Mouse (Mus musculus) right cerebral cortex, adult 2 months (tissue): Measurements from ENCODE around the gene Atp6v1g2.

Experiments
- DNase-seq, 2 experiments: peaks; one replicate each; pipeline ENCODE4 v3.0.0; 2021 to 2022; ENCODE audit warnings: low spot score in 2 of 2

Atp6v1g2 gene

DNA sequence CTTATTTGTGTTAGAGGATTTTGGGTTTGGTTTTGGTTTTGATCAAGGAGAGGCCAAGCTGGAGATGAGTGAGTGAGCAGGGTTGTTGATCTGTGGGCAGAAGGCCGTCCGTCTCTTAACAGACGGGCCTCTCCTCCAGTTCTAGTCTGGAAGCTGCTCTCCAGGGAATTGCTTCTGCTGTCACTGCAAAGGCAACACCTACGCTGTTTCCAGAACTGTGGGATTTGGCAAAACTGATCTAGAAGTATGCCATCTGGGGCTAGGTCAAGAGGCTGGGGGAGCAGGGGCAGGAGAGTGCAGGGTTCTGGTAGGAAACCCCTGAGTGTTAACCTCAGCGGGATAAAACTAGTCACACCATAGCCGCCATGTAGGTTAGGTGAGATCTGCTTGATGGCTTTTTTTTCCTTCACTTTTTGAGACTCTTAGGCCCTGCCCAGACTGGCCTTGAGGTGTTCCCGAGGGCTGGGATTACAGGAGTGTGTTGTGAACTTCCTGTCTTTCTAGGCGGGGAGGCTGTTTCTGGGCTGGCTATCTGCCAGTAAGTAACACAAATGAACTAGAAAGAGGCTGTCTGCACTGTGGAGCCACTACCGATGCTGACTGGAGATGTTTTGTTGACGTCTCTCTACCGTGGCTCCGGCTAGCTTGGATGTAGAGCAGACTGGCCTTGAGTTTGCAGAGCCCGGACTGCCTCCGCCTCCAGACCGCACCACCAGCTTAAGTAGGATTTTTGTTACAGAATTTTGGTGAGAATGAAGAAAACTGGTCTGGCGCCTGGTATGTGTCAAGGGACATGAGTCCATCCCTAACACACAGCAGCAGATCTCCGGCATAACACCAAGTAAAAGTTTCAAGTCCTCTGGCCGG is at the start of gene Atp6v1g2:
TSS of gene Atp6v1g2 (plus strand) at position 547 of the 867 bp plus-strand sequence.
- no peak for DNase-seq

DNA sequence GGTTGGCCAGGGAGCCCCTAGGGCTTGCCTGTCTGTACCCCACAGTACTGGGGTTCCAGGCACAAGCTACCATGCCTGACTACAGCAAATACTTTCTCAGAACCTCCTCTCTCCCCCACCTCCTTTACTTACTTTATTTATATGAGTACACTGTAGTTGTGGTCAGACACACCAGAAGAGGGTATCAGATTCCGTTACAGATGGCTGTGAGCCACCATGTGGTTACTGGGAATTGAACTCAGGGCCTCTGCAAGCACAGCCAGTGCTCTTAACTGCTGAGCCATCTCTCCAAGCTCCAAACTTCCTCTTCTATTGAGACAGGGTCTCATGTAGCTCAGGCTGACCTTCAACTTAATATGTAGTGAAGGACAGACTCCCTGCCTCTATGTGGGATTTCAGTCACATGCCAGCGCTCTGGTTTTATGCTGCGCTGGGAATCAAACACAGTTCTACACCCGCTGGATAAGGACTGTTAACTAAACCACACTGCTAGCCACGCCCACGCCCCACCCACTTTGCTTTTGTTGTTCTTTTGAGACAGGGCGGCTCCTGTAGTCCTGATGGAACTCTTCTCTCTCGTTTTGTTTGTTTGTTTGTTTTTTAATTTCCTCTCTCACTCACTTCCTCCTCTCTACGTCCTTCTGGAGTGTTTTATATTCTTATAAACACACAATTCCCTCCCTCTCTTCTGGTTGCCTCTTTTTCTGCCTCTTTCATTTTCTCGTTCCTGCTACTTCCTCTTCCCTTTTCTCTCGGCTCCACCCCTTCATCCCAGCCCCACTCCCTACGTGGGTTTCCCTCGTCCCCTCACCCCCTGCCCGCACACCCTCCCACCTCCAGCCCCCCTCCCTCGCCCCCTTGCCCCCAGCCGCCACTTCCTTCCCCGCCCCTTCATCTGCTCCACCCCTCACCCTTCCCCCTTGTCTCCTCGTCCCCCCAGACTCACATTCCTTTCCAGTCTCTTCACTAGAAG is 47.5 kb upstream of the Atp6v1g2 start:
- peak in 1 of 2 experiments; percentile 55 for DNase-seq

DNA sequence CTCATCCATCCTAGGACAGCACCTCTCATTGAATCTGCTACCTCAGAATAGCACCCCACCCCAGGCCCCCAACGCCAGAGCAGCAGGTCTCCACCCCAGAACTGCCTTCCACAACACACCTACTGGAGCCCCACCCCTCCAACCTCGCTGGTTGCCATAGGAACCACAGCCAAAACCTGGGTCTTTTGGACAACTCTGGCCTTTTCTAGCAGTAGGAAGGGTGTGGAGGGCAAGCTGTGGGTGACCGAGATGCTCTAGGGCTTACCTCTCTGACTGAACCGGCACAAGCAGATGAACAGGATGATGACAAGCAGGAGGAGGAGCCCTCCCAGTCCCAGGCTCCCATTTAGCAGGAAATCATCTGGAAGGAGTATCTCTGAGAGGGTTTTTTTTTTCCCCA is 46.8 kb upstream of the Atp6v1g2 start:
- no peak for DNase-seq

DNA sequence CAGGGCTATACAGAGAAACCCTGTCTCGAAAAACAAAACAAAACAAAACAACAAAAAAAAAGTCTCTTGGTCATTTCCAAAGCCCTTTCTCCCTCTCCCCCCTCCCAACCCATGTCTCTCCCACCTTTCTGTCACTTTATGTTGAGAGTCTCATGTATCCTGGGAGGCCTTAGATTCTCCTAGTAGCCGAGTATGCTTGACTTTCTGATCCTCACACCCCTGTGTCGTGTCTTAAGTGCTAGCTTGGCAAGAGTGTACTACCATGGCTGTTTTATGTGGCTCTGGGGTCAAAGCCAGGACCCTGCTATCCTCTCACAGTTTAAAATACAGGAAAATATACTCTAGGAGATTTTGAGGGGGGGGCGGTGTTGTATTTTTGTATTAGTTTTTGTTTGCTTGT is 46.1 kb upstream of the Atp6v1g2 start:
- no peak for DNase-seq

DNA sequence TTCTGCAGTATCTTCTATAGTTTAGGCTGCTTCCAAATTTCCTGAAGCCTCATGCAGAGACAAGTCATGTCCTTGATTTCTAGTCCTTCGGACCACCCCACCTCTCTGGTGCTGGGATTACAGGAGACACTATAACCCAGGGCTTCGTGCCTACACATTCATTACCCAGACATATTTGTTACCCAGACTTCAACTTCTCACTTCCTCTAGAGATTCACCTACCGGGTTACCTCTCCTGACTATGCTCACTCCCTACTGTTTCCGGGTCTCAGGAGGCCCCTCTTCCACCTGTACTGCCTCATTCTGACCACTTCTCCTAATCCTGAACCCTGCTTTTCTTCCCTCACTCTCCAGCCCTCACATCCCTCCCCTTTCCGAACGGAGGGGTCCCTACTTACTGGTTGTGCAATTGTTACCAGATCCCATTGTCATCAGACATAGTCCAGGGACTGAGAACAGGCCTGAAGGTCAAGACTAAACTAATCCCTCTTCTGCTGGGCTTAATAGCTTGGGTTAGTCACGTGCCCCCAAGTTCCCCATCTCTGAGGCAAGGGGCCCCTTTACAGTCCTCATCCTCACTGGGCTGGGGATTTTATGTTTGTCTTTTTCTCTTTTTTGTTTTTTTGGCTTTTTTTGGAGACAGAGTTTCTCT is 45.4 kb upstream of the Atp6v1g2 start, which contains the start of gene Lst1:
TSS of gene Lst1 (minus strand) at position 481 of the 652 bp plus-strand sequence.
- DNase-seq: no peak

DNA sequence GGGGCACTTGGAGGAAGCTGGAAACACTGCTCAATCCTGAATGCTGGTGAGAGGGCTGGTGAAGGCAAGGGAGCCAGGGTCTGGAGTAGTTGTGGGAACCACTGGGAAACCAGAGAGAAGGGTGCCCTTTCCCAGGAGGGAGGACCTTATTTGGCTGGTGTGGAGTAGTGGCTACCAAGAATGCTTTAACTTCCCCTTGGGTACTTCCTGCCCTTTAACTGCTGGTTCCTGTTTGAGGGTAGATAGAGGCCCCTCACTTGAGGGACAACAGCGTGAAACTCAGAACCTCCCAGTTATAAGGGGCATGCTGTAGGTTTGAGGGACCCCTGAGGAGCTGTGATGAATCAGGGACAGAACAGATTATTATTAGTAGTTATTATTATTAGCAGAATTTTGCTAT is 44.3 kb upstream of the Atp6v1g2 start:
- DNase-seq: no peak

DNA sequence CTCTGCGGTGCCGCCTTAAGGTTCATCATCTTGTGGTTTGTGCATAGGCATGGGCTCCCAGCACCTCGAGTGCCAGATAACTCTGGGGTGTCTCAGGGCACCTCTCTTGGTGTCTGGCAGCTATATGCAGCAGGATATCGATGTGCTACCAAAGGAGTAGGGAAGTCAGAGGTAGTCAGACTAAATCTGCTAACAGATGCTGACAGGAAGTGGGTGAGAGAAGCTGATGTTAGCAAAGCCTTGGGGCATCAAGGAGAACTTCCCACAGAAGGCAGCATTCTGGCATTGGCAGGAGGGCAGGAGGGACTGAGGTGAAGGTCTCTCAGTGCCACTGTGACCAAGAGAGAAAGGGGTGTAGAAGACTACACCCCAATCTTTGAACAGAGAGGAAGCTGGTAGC is 43.4 kb upstream of the Atp6v1g2 start:
- no peak for DNase-seq

DNA sequence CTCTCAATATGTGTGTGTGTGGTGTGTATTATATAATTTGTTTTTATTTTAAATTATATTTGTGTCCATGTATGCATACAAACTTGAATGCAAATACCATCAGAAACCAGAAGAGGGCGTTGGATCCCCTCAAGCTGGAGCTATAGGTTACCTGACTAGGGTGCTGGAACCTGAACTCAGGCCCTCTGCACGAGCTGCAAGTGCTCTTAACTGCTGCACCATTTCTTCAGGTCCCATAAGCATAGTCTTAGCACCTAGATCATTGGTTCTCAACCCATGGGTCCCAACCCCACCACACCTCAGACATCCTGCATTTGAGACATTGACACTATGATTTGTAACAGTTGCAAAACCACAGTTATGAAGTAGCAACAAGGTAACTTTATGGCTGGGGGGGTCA is 41.7 kb upstream of the Atp6v1g2 start:
- no peak for DNase-seq

DNA sequence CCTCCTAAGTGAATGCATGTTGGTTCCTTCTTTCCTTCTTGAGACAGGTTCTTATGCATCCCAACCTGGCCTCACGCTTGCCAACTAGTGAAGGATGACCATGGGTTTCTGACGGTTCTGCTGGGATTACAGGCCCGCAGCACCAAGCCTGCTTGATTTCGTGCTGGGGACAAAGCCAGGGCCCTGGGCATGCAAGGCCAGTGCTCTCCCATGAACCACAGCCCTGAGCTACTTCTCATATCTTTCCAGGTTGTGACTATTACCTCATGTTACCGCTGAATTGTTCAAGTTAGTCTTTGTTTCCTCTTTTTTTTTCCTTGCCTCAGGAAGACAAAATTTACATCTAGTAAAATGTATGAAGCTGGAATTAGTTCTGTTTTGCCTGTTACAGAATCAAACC is 40.5 kb upstream of the Atp6v1g2 start:
- no peak for DNase-seq

DNA sequence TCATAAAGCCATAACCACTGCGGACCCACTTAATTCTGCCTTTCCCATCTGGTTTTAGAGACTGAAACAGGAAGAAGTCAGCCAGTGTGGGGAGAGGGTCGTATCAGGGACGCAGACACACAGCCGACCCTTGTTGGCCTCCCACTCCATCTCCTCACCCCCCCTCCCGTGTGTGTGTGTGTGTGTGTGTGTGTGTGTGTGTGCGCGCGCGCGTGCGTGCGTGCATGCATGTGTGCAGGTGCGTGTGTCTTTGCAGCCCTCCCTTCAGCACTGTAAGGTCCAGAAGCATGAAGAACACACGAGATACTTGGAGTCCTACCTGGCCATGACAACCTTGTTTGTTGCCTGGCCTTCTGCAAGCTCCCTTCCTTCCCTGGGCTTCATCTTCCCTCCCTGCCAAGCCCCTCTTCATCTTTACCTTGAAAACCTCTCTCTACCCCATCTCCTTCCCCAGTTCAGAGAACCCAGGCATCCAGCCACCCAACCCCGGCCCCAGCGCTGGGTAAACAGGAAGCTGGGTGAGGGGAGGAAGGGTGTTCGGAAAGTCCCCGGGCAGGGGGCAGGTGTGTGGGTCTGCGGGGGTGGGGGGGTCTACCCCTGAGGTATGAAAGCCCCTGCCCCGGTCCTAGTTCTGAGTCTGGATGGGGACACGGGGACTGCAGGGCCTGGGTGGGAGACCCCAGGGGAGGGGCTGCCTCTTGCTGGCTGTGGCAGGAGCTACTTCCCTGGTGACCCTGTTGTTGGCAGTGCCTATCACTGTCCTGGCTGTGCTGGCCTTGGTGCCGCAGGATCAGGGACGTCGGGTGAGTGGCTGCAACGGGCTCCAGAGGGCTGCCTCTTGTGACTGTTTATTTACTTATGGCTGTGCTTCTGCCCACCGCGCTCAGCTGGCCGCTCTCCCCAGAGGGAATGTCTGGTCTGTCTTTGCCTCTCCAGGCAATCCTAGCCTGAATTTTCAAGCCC is 39.3 kb upstream of the Atp6v1g2 start, which contains the start of gene Ltb:
TSS of gene Ltb (plus strand) at position 559 of the 963 bp plus-strand sequence.
- no peak for DNase-seq

DNA sequence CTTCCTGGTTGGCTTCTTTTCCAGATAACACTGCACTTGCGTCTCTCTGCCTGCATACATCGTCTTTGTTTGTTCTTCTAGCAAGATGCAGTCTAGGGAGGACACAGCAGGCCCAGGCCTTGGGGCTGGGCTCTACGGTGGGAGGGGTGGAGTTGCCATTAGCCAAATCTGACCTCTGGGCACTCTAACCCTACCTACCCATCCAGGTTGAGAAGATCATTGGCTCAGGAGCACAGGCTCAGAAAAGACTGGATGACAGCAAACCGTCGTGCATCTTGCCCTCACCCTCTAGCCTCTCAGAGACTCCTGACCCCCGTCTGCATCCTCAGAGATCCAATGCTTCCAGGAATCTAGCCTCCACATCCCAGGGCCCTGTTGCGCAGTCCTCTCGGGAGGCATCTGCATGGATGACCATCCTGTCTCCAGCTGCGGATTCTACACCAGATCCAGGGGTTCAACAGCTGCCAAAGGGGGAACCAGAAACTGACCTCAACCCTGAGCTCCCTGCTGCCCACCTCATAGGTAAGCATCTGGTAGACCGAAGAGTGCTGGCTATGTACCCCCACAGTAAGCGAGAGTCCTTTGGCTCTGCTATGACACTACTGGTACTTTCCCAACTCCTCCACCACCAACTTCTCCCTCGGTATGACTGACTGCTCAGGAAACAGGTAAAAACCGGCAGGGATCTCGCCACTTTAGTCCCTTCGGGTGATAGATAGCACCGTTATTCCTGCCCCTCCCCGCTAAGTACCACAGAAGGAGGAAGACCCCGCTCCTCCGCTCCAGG is 38.4 kb upstream of the Atp6v1g2 start:
- no peak for DNase-seq

DNA sequence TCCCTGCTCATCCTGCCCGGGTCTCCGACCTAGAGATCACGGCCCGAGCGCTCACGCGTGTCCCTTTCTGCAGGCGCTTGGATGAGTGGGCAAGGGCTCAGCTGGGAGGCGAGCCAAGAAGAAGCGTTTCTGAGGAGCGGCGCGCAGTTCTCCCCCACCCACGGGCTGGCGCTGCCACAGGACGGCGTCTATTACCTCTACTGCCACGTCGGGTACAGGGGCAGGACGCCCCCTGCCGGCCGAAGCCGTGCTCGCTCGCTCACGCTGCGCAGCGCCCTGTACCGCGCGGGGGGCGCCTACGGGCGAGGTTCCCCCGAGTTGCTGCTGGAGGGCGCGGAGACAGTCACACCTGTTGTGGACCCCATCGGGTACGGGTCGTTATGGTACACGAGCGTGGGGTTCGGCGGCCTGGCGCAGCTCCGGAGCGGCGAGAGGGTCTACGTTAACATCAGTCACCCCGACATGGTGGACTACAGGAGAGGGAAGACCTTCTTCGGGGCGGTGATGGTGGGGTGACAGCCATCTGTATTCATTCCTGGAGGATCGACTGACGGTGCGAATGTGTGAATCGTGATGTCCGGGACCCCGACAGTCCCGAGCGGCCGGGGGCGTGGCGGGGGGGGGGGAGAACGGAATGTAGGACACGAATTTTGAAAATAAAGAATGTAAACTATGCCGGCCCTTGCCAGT is 37.7 kb upstream of the Atp6v1g2 start:
- DNase-seq: peak; percentile 82 to 83

DNA sequence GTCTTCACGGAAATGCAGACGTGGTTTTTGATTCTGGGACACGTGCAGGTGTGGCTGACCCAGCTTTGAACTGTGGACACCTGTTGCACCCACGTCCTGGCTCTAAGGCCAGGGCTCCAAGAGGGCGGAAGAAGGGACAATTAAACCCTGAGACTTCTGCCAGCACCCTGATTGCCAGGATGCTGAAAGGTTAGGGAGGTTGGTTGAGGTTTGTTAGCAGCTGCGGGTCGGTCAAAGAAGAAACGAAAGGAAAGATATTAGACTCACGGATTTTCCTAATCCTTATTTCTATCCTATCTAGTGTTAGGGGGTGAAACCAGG is 37.2 kb upstream of the Atp6v1g2 start:
- DNase-seq: no peak

DNA sequence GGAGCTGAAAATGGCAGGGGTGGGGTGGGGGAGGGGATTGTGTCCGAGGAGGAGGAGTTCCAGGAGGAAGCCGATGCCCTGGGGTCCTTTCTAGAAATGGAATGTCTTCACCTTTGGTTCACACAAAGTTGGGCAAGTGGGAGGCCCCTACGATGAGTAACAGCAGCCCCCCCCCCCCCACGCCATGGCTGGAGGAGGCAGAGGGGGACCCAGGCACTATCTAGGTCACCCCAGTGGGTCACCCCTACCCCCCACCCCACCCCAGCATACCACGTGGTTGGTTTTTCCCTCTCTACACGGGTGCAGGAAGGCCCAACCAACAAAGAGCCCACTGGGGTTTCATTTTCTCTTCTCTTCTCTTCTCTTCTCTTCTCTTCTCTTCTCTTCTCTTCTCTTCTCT is 36.3 kb upstream of the Atp6v1g2 start:
- DNase-seq: no peak

DNA sequence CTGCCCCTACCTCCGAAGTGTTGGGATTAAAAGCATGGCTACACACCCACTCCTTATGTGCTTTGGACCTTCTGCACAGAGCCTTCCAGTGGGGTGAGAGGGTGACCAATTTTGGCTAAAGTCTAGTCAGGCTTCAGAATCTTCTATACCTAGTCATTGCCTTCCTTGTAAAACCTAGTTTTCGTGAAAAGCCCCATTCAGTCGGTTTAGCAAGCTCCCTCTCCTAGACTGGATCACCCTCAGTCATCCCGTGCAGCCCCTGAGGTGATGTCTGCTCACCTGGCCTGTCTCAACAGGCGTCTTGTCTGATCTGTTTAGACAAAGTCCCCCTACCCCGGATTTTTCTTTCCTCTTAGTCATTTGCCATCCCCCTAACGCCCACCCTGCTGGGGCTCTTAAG is 35.4 kb upstream of the Atp6v1g2 start:
- no peak for DNase-seq

DNA sequence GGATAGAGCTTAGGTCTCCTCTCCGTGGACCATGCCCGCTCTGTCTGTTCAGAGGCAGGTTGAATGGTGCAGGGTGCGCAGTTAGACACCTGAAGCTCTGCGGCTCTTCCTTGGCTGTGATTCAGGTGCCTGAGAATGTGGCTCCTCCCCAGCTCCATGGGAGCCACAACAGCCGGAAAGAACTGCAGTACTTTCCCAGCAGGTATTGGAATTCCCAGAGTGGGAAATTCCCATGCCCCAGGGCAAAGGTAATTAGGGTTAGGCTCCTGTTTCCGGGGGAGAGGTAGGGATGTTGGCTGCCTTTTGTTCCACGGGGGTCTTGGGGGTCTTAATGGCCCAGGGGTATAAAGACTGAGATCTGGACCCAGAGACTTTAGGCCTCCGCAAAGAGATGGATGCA is 34.5 kb upstream of the Atp6v1g2 start:
- DNase-seq: no peak

DNA sequence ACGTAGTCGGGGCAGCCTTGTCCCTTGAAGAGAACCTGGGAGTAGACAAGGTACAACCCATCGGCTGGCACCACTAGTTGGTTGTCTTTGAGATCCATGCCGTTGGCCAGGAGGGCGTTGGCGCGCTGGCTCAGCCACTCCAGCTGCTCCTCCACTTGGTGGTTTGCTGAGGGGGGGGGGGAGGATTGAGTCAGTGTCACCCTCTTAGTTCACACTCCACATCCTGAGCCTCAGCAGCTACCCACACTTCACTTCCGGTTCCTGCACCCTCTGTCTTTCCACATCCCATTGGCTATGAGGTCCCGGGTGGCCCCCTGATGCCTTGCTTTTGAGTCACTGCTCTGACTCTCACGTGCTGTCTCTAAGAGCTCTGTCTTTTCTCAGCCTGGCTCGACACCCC is 33.1 kb upstream of the Atp6v1g2 start:
- no peak for DNase-seq

DNA sequence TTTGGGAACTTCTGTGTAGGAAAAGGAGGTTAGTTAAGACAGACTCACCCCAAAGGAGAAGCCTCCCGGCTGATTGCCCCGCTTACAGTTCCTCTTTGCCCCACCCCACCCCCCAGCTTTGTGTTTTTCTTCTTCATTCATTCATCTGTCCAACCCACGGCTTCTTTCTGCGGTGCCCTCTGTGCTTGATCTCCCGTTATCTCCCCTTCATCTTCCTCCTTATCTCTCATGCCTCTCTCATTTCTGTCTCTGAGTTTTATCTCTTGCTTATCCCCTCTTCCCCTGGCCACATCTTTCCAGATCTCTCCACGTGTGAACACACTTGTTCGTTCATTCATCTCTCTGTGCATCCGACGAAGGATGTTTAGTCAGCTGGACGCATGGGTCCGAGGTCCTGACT is 32.3 kb upstream of the Atp6v1g2 start:
- DNase-seq: no peak

DNA sequence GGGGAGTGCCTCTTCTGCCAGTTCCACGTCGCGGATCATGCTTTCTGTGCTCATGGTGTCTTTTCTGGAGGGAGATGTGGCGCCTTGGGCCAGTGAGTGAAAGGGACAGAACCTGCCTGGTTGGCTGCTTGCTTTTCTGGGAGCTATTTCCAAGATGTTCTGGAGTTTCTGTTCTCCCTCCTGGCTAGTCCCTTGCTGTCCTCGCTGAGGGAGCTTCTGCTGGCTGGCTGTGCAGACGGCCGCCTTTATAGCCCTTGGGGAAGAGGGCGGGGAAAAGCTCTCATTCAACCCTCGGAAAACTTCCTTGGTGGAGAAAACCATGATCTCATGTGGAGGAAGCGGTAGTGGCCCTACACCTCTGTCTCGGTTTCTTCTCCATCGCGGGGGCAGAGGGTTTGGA is 31.7 kb upstream of the Atp6v1g2 start, which contains the start of gene Tnf:
TSS of gene Tnf (minus strand) at position 221 of the 400 bp plus-strand sequence.
- DNase-seq: no peak
